Mouse (Mus musculus) stomach, embryonic 16.5 days (tissue): ENCODE results near the gene Dlx6. TPM values are rescaled to one million over a fixed set of nuclear protein-coding genes. Genes with fewer than 3 reads are reported as not detected.

Experiments
- ATAC-seq: fragments of 200-750 bp; cut with Nextera tagmentation; 2 replicates; pipeline ENCODE4 v1.8.0; 2017; ENCODE audit warnings: moderate number of reproducible peaks, moderate TSS enrichment; ENCODE audit not compliant: insufficient read depth, low FRiP score
- H3K27ac ChIP-seq: fragments of 300-500 bp; sonication (generic); 2 replicates; pipeline ENCODE4 v1.5.1; 2014; ENCODE audit warnings: low read length
- H3K27me3 ChIP-seq: fragments of 300-500 bp; sonication (generic); 2 replicates; pipeline ENCODE4 v1.6.1; 2014; ENCODE audit warnings: low read length, control low read depth, mixed read lengths; ENCODE audit not compliant: control insufficient read depth, insufficient read depth
- H3K36me3 ChIP-seq: fragments of 300-500 bp; sonication (generic); 2 replicates; pipeline ENCODE4 v1.6.1; 2014; ENCODE audit warnings: low read length; ENCODE audit not compliant: control insufficient read depth, insufficient read depth
- H3K4me1 ChIP-seq: fragments of 300-500 bp; sonication (generic); 2 replicates; pipeline ENCODE4 v1.6.1; 2014; ENCODE audit warnings: low read length, control low read depth, mixed read lengths; ENCODE audit not compliant: control insufficient read depth, insufficient read depth
- H3K4me2 ChIP-seq: fragments of 300-500 bp; sonication (generic); 2 replicates; pipeline ENCODE4 v1.6.1; 2014; ENCODE audit warnings: low read depth, low read length, mixed read lengths
- H3K4me3 ChIP-seq: fragments of 300-500 bp; sonication (generic); replicated peaks from 2 replicates; pipeline ENCODE4 v1.5.1; 2014; ENCODE audit warnings: mild to moderate bottlenecking, low read length
- H3K9ac ChIP-seq: fragments of 300-500 bp; sonication (generic); 2 replicates; pipeline ENCODE4 v1.6.1; 2014; ENCODE audit warnings: low read length
- H3K9me3 ChIP-seq: fragments of 300-500 bp; sonication (generic); replicated peaks from 2 replicates; pipeline ENCODE4 v1.6.1; 2016; ENCODE audit warnings: low read length, control low read depth; ENCODE audit not compliant: control insufficient read depth
- WGBS: fragments of 180-500 bp; shearing (Covaris S2); extraction: QIAGEN DNeasy Blood & Tissue Kit; methylation state at CpG from one replicate; pipeline ENCODE4 v1.1.7; 2014; 5-methylcytosine and 5-hydroxymethylcytosine counted together
- polyA plus RNA-seq: library from polyadenylated mRNA; unstranded; fragments of >200 nt; fragmentation: Nextera tagmentation; extraction: Ambion mirVana; gene quantifications from 2 replicates; pipeline ENCODE4 v1.2.1, GENCODE M21; 2015

Gene Dlx6
- polyA plus RNA-seq, 1 experiment from 2014 or later = 0.27 TPM

GRCm38 (mm10) chr6:6849744-6850143 is 13.4 kb upstream of the Dlx6 start:
- Histone ChIP-seq H3K27me3 (peaks cover 64% of the 10 kb centered on the region), H3K4me1 (no peaks in the 10 kb centered on the region), H3K4me3 (no peak overlapping the region), H3K9ac (no peak overlapping the region), H3K36me3 (no peaks in the 10 kb centered on the region), H3K27ac (no peak overlapping the region), H3K9me3 (no peaks in the 10 kb centered on the region), H3K4me2 (no peak overlapping the region)
- no peak for ATAC-seq
- WGBS = 3% methylated on average over 12 of the region's 12 CpGs

- no peak overlapping the region for H3K9ac ChIP-seq
- H3K36me3 ChIP-seq = no peaks in the 10 kb centered on the region
- no peak overlapping the region for H3K27ac ChIP-seq
- WGBS = 4% methylated on average over 26 of the region's 26 CpGs
- no peak overlapping the region for H3K4me3 ChIP-seq
- no peaks in the 10 kb centered on the region for H3K9me3 ChIP-seq
- ATAC-seq = no peak
- H3K27me3 ChIP-seq = peaks cover 71% of the 10 kb centered on the region
- no peaks in the 10 kb centered on the region for H3K4me1 ChIP-seq
- H3K4me2 ChIP-seq = no peak overlapping the region
Observed at GRCm38 (mm10) chr6:6850324-6851060, 12.6 kb upstream of the Dlx6 start.

GRCm38 (mm10) chr6:6851166-6851565 is 12.0 kb upstream of the Dlx6 start:
- no peaks in the 10 kb centered on the region for H3K4me1 ChIP-seq
- H3K27me3 ChIP-seq = peaks cover 75% of the 10 kb centered on the region
- H3K36me3 ChIP-seq = no peaks in the 10 kb centered on the region
- H3K4me2 ChIP-seq = no peak overlapping the region
- ATAC-seq = no peak
- WGBS = 4% methylated on average over 10 of the region's 10 CpGs
- H3K9me3 ChIP-seq = no peaks in the 10 kb centered on the region
- no peak overlapping the region for H3K4me3 ChIP-seq
- no peak overlapping the region for H3K9ac ChIP-seq
- H3K27ac ChIP-seq = no peak overlapping the region

GRCm38 (mm10) chr6:6852944-6853343 is 10.2 kb upstream of the Dlx6 start:
- H3K4me3 ChIP-seq = no peak overlapping the region
- H3K36me3 ChIP-seq = no peaks in the 10 kb centered on the region
- no peaks in the 10 kb centered on the region for H3K9me3 ChIP-seq
- no peaks in the 10 kb centered on the region for H3K4me1 ChIP-seq
- ATAC-seq = no peak
- peaks cover 81% of the 10 kb centered on the region for H3K27me3 ChIP-seq
- WGBS = 20% methylated on average over 3 of the region's 3 CpGs
- no peak overlapping the region for H3K4me2 ChIP-seq
- H3K27ac ChIP-seq = no peak overlapping the region
- no peak overlapping the region for H3K9ac ChIP-seq

GRCm38 (mm10) chr6:6854176-6854575 is 9.0 kb upstream of the Dlx6 start:
- no peak for ATAC-seq
- no peak overlapping the region for H3K9ac ChIP-seq
- H3K4me3 ChIP-seq = no peak overlapping the region
- H3K27me3 ChIP-seq = peaks cover 86% of the 10 kb centered on the region
- WGBS = 5% methylated on average over 9 of the region's 9 CpGs
- no peaks in the 10 kb centered on the region for H3K9me3 ChIP-seq
- H3K36me3 ChIP-seq = no peaks in the 10 kb centered on the region
- H3K4me1 ChIP-seq = no peaks in the 10 kb centered on the region
- no peak overlapping the region for H3K27ac ChIP-seq
- H3K4me2 ChIP-seq = no peak overlapping the region

DNA sequence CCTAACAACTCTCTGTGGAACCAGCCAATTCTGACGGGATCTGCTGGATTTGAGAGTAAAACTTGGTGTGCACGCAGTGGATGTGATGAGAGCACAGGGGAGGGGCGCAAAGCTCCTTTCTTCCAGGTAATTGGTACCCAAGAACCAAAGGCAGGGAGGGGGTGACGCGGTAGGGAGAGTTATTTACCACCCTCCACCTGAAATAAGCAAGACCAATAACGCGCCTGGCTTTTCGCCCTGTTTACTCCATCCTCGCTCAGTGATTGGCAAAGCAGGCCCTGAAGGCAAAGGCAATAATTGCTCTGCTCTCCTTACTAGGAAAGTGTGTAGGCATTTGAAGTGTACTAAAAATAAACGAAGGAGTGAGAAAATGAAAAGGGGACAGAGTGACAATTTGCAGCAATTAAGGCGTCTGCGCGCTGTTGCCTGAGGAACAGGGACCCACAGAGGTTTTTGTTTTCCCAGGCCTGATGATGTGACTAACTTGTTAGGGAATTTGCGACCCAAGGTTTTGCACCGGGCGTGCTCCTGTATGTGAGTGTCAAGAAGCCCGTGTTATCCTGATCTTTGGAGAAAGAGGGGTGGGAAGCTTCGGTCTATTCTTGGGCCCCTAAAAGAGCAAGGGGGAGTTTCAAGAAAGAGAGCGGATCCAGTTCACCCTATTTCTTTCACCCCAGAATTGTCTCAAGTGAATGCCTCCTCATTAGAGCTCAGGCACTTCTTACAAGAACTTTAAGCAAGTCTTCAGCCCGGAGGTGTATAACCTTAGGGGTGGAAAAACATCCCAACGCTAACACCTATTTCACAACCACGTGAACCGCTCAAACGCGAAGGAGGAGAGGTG is 8.0 kb upstream of the Dlx6 start:
- ATAC-seq = no peak
- Histone ChIP-seq H3K4me3 (no peak overlapping the region), H3K27ac (no peak overlapping the region), H3K36me3 (no peaks in the 10 kb centered on the region), H3K9me3 (no peaks in the 10 kb centered on the region), H3K4me2 (no peak overlapping the region), H3K9ac (no peak overlapping the region), H3K4me1 (no peaks in the 10 kb centered on the region), H3K27me3 (peaks cover 93% of the 10 kb centered on the region)
- 3% methylated on average over 25 of the region's 25 CpGs for WGBS

- Histone ChIP-seq H3K36me3 (no peaks in the 10 kb centered on the region), H3K9me3 (no peaks in the 10 kb centered on the region), H3K4me2 (no peak overlapping the region), H3K27me3 (peaks cover 92% of the 10 kb centered on the region), H3K4me3 (no peak overlapping the region), H3K4me1 (no peaks in the 10 kb centered on the region), H3K9ac (no peak overlapping the region), H3K27ac (no peak overlapping the region)
- no peak for ATAC-seq
- 3% methylated on average over 10 of the region's 10 CpGs for WGBS
Observed at GRCm38 (mm10) chr6:6855746-6856185, 7.4 kb upstream of the Dlx6 start.

DNA sequence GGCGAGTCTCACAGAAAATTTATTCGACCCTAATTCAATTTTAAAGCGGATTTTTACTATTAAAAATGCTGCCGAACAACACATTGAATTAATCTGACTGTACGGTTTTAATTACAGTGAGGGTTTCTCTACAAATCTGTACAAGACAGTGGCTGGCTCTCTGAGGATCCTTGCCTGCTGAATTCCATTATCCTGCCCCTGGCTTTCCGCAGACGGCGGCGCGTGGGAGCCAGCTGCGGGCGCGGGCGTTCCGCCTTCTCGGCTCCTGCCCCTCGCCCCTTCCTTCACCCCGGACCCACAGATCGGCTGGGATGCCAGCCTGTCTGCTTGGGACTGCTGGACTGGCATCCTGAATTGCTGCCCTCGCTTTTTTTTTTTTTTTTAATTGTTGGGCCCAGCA is 6.8 kb upstream of the Dlx6 start:
- no peak for ATAC-seq
- H3K9me3 ChIP-seq = no peaks in the 10 kb centered on the region
- no peak overlapping the region for H3K27ac ChIP-seq
- under 1% methylated on average over 20 of the region's 20 CpGs for WGBS
- no peaks in the 10 kb centered on the region for H3K4me1 ChIP-seq
- H3K9ac ChIP-seq = no peak overlapping the region
- no peak overlapping the region for H3K4me3 ChIP-seq
- peaks cover 93% of the 10 kb centered on the region for H3K27me3 ChIP-seq
- H3K36me3 ChIP-seq = no peaks in the 10 kb centered on the region
- no peak overlapping the region for H3K4me2 ChIP-seq

GRCm38 (mm10) chr6:6856881-6857280 is 6.3 kb upstream of the Dlx6 start:
- Histone ChIP-seq H3K9me3 (no peaks in the 10 kb centered on the region), H3K4me2 (no peak overlapping the region), H3K36me3 (no peaks in the 10 kb centered on the region), H3K27me3 (peaks cover 91% of the 10 kb centered on the region), H3K4me1 (no peaks in the 10 kb centered on the region), H3K4me3 (no peak overlapping the region), H3K27ac (no peak overlapping the region), H3K9ac (no peak overlapping the region)
- ATAC-seq = no peak
- WGBS = 5% methylated on average over 4 of the region's 4 CpGs
